Mouse (Mus musculus) ovary, postnatal 36 days (tissue): ENCODE measurements at regions not wholly inside any gene's neighbourhood (a gene's known extent, or its start where the extent isn't known, plus 50 kb on each side); places are given as distances from the start of the nearest gene placed in this dataset.

Experiments
- DNase-seq: peaks from one replicate; pipeline ENCODE4 v3.0.0; 2022; ENCODE audit warnings: low spot score, mixed read lengths

DNA sequence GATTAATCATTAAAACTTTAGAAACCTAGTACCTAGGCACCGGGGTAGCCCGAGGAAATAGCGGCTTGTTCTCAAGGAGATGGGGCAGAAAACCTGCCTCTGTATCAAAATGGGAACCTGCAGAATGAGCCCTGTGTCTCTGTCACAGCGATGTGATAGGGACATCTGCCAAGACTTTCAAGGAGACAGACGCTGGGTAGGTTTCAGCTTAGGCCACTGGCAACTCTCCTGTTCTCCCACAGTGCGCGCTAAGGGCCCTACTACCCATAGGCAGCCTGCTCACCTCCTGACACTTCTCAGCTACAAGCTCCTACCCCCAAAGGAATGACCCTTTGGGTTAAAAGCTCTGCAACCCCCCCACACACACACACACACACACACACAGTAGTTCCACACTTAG, 396.4 kb downstream of the Sox9 start:
- DNase-seq = no peak

DNA sequence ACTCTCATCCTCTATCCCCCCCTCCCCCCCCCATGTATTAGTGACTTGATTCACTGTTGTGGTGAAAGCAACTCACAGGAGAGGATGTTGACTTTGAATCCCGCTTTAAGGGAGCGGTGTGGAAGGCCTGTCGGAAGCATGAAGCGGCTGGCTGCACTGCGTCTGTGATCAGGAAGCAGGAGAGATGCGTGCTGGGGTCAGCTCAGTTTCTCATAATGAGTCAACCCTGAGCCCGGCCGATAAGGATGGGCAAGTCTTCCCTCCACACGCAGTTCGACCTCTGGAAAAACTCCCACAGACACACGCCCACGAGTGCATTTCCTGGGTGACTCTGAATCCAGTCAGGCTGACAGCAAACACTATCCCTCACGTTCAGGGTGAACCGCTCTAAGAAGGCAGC, 398.0 kb downstream of the Sox9 start:
- DNase-seq = no peak

DNA sequence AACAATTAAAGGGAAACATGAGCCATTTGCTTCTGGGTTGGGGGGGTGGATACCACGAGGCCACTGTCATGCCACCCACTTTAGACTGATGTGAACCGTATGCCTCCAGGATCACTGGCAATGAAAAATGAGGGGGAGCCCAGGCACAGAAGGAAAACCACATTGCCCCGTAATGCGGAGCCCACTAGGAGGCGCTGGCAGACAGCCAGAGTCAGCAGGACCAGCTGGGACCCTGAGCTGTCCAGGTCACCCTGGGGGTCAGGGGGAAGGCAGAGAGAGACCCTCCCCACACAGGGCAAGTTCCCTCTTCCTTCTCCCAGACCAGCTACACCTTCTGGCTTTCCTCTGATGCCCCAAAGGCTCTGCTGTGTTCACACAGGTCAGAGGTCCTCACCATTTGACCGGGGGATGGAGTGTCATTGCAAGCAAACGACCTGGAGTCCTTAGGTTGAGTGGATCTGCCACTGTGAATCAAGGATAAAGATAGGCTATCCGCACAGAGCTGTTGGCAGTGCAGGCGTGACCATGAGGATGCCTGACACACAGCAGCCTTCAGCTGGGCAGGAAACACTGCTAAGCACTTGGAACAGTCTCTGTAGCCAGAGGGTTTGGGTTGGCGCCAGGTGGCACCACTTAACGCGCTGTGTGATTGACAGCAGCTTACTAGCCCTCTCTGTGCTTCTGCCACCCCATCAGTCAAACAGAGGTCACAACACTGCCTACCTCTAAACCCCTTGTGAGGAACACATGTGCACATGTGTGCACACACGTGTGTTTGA, 400.2 kb downstream of the Sox9 start:
- no peak for DNase-seq

DNA sequence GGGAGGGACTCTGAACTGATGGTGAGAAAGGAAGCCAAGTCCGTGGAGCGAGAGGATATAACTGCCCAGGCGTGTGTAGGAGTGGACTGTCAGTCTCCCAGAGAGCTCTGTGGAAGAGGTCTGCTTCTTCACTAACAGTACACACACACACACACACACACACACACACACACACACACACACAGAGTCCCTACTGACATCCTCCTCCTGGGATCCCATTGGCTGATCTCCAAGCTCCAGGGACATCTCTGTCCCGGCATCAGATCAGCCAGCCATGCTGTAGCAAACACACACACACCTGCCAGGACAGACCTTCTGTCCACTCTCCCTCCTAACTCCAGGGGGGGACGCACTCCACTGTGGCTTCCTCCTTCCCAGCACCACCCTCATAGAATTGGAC, 401.5 kb downstream of the Sox9 start:
- no peak for DNase-seq

DNA sequence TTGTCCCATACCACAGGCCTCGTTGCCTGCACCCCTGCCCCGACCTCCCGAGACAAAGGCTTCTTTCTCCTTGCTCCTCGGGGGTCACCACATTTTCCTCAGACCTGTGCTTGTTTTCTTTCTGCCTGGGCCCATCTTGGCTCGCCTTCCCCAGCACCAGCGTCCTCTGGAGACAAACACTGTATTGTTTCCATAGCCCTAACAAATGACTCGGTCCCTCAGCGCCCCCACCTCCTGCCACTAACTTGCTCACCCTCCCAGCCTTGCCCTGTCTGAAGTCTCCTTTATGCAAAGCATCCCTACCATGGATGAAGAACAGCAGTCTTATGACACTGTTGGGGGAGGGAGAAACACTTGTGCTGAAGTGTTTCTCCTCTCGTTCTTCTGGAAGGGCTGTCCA, 402.1 kb downstream of the Sox9 start:
- DNase-seq = no peak

DNA sequence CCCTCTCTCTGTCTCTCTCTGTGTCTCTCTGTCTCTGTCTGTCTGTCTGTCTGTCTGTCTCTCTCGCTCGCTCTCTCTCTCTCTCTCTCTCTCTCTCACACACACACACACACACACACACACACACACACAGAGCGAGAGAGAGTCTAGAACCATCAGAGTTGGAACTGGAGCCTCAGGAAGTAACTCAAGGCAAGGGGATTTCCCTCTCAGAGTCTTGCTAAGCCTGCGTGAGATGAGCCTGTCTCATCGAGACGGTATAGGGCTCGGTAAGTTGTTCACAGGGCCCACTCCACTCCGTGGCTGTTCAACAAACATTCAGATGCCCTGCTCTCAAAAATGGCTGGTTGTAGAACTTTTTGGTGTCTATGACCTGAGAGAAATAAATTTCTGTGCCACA, 405.4 kb downstream of the Sox9 start:
- DNase-seq = no peak

DNA sequence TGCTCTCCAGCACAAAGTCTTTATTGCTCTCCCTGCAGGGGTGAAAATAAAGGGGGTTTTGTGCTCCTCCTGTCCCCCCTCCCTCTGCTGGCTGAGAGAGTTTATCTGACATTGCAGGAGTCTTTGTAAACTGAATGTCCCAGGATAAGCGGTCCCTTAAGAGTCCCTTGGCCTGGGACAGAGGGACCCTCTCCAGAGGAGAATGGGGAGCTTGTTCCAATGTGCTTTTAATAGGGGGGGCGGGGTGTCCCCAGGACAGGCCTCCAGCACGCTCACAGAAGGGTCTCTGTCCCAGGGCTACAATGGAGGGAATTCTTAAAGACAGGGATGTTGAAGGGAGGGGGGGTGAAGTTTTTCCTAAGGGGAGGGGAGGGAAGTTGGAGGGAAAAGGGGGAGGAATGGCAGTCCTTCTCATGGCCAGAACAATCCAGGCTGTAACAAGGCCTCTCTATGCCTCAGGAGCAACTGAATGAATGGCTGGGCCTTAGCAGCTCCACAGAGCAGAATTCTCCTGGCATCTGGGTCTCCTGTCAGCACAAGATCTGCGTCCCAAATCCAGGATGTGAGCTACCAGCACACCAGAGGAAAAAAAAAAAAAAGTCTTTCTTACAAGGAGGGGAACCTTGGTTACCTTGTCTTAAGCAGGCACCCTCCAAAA, 406.4 kb downstream of the Sox9 start:
- DNase-seq = no peak

DNA sequence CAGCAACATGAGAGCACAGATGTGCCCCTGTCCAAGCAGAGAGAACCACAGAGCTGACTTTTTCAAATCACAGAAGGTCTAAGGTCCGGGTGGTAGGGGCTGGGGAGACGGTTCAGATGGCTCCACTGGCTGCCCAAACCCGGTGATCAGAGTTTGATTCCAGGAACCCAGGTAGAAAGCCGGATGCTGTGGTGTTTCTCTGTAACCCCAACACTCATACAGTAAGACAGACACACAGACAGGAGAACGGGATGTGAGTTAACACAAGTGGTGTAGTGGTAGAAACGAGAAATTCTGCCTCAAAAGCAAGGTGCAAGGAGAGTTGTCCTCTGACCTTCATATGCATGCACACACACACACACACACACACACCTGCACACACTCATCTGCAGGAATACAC, 408.0 kb downstream of the Sox9 start:
- no peak for DNase-seq

DNA sequence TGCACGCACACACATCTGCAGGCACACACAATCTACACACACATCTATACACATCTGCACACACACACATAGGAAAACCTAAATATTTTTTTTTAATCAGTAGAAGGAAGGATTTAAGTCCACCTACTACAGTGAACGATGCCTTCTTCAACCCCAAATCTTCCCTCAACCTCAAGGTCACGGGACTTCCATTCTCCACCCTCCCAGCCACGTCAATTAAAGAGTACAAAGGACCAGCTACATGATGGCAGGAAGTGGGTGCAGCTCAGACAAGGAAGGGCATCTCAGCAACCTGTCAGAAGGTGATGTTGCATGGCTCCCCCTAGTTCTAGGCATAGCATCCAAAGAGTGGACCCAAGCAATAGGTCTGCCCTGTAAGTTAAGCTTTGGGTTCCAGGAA, 408.5 kb downstream of the Sox9 start:
- no peak for DNase-seq

DNA sequence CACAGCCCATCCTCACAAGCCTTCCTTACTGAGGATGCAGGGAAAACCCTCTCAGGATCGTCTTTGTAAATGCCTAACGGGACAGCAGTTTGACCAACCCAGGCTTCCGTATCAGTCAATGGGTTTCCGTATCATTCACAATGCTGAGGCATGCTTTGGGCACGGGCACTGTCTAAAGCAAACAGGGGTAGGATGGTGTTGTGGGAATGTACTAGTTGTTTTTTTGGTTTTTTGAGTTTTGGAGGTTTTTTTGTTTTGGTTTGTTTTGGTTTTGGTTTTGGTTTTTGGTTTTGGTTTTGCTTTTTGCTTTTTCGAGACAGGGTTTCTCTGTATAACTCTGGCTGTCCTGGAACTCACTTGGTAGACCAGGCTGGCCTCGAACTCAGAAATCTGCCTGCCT, 409.0 kb downstream of the Sox9 start:
- DNase-seq = no peak

DNA sequence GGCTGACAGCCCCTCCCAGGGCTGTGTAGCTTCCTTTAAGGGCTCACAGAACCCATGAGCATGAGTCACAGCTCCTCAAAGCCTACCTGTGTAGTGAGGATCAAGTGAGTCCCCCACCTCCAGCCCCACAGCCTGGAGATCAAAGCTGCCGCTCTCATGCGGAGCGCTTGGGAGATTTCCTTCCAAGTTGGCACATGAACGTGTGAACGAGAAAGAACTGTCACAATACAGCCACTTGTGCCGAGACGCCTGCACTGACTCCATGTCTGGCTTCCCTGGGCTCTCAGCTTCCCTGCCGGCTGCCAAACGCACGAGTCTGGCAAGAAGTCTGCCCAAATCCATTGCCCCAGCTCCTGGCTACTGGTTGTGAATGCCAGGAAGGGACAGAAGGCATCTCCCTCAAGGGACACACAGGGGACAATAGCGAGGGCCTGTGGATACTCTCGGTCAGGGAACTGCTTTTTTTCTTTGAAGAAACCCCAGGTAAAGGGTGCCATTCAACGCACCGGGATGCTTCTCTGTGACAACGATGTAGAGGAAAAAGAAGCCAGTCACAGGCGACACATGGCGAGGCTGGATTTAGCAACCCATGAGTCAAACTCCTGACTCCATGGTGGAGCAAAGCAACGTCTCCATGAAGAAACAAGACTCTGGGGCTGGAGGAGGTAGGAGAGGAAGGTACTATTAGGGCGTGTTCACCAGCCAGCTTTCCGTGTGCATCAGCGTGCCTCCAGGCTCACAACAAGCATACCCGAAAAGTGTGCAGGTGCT, 410.2 kb downstream of the Sox9 start:
- DNase-seq = no peak

DNA sequence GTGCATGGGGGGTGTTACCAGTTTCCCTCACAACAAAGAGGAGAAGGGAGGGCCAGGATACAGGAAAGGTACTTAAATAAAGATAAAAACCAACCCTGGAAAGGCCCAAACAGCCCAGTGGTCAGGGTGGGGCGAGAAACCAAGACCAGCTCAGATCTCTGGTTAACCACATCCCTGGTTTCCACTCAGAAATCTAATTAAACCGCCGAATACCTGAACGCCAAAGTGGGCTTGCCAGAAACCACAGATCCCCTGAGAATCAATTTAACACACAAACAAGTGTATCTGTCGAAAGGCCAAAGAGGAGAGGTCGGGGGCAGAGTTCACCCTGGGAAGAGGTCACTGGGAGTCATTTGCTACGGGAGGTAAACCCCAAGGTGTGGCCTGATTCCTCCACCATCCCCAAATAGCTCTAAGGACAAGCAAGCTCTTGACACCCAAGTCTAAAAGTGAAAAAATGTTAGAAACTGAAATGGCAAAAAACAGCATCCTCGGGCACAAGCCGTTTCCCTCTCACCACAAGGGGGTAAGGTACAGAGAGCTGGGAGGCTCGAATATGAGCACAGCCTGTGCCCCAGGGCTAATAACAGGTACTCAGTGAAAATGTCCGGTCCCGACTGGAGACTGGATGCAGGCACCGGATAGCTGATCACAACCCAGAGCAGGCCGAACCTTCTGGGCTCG, 412.3 kb downstream of the Sox9 start:
- no peak for DNase-seq
